Mouse (Mus musculus): ENCODE results near the gene Vav3. TPM values are rescaled to one million over a fixed set of nuclear protein-coding genes. Genes with fewer than 3 reads are reported as not detected.

Gene Vav3
- polyA plus RNA-seq, 1 experiment from 2014 or later = 16.3 TPM

DNA sequence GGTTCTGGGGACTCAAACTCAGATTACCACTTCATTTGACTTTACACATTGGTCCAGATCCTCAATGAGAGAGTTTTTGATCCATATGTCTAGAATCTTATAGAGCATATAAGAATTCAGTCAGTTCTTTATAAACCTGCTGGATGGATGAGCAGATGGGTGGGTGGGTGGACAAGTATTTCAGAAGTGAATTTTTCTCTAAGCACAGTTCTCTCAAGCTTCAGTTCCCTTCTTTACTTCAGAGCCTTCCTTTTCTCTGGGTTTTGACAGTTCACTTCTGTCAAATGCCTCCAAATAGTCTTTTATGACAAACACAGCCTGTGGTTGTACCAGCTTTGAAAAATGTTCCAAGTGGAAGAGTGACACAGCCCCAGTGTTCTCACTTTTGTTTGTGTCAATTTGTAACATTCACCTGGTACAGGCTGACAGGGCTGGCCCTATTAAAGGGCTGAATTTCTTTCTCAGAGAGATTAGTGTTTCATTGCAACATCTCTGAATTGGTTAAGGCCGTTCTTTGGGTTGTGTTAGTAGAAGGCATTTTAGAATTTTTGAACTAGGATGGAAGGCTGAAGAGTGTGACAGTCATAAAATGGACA, 159.5 kb downstream of the Vav3 start:
- no peak for ATAC-seq (ENCODE audit: insufficient number of reproducible peaks, insufficient read depth, low FRiP score, low read depth)
- Histone ChIP-seq H3K4me3 (ENCODE audit: low read depth, low read length) (no peak overlapping the region), H3K9ac (replicated peaks; ENCODE audit: low read depth, low read length) (no peak overlapping the region), H3K4me2 (replicated peaks; ENCODE audit: low read depth, low read length) (no peak overlapping the region), H3K36me3 (ENCODE audit: control insufficient read depth, insufficient read depth, low read length) (no peaks in the 10 kb centered on the region), H3K27me3 (ENCODE audit: control insufficient read depth, insufficient read depth, low read length) (no peaks in the 10 kb centered on the region), H3K4me1 (ENCODE audit: control insufficient read depth, insufficient read depth, low read length) (no peaks in the 10 kb centered on the region), H3K27ac (ENCODE audit: low read length) (no peak overlapping the region), H3K9me3 (ENCODE audit: control insufficient read depth, low read depth, low read length) (no peaks in the 10 kb centered on the region)
- WGBS = 85% methylated on average over 1 of the region's 1 CpGs

DNA sequence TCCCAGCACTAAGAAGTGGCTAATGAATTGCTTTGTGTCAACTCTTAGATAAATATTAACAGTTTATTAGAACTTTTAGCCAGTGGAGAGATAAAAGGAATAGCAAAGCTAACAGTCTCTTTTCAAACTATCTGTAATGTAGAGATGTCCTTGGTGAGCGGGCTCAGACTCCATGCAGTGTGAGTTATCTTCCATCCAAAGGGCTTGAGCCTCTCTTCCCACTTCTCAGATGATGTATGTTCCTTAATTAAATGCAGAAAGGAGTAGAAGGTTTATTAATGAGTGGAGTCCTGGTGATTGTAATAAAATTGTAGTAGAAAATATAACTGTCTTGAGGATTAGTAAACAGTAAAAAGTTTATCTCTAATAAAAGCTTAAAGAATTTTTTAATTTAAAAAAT, 169.3 kb downstream of the Vav3 start:
- Histone ChIP-seq H3K27ac (ENCODE audit: low read length) (no peak overlapping the region), H3K9ac (replicated peaks; ENCODE audit: low read depth, low read length) (no peak overlapping the region), H3K4me3 (ENCODE audit: low read depth, low read length) (no peak overlapping the region), H3K27me3 (ENCODE audit: control insufficient read depth, insufficient read depth, low read length) (no peaks in the 10 kb centered on the region), H3K9me3 (ENCODE audit: control insufficient read depth, low read depth, low read length) (no peaks in the 10 kb centered on the region), H3K4me2 (replicated peaks; ENCODE audit: low read depth, low read length) (no peak overlapping the region), H3K36me3 (ENCODE audit: control insufficient read depth, insufficient read depth, low read length) (no peaks in the 10 kb centered on the region), H3K4me1 (ENCODE audit: control insufficient read depth, insufficient read depth, low read length) (no peaks in the 10 kb centered on the region)
- no peak for ATAC-seq (ENCODE audit: insufficient number of reproducible peaks, insufficient read depth, low FRiP score, low read depth)
- 62% methylated on average over 1 of the region's 1 CpGs for WGBS

DNA sequence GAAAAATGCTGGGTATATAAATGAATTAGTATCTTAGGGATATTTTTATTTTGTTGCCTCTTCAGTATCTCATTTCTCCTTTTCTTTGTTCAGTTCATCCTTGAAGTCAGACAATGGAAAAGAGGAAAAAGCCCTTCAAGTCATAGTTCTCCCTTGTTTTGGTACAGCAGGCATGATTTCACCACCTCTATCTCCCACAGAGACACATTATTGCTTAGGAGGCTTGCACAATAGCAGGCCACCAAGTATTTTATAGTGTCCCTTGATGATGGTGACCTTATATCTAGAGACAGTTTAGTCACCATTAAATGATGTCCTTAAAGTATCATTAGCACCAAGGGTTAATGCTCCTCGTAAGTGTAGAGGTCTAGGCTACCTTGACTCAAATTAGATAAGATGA, 171.4 kb downstream of the Vav3 start:
- ATAC-seq (ENCODE audit: insufficient number of reproducible peaks, insufficient read depth, low FRiP score, low read depth) = no peak

DNA sequence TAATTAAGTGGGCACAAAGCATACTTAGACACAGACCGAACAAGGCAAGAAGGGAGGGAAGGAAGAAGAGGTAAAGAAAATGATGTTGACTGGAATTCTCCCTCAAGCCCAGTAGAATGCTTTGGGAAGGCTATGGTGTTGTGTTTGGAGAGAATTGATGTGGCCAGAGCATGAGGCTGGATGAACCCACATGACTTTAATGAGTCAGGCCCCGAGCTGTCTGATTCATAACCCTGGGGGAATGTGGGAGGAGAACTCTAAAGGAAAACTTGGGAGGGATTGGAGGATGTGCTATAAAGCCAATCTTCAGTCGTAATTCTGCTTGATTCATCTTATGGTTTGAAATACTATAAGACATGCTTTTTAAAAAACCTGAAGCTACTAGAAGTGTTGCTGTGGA, 175.0 kb downstream of the Vav3 start:
- H3K9me3 ChIP-seq (ENCODE audit: control insufficient read depth, low read depth, low read length) = no peaks in the 10 kb centered on the region
- H3K36me3 ChIP-seq (ENCODE audit: control insufficient read depth, insufficient read depth, low read length) = no peaks in the 10 kb centered on the region
- no peaks in the 10 kb centered on the region for H3K4me1 ChIP-seq (ENCODE audit: control insufficient read depth, insufficient read depth, low read length)
- 76% methylated on average over 3 of the region's 3 CpGs for WGBS
- ATAC-seq (ENCODE audit: insufficient number of reproducible peaks, insufficient read depth, low FRiP score, low read depth) = no peak
- no peak overlapping the region for H3K4me3 ChIP-seq (ENCODE audit: low read depth, low read length)
- H3K27me3 ChIP-seq (ENCODE audit: control insufficient read depth, insufficient read depth, low read length) = no peaks in the 10 kb centered on the region
- no peak overlapping the region for H3K27ac ChIP-seq (ENCODE audit: low read length)
- H3K9ac ChIP-seq (replicated peaks; ENCODE audit: low read depth, low read length) = no peak overlapping the region
- no peak overlapping the region for H3K4me2 ChIP-seq (replicated peaks; ENCODE audit: low read depth, low read length)

More for the DNA sequence above, 171.4 kb downstream of the Vav3 start:
- H3K4me2 ChIP-seq (replicated peaks; ENCODE audit: low read depth, low read length) = no peak overlapping the region
- H3K36me3 ChIP-seq (ENCODE audit: control insufficient read depth, insufficient read depth, low read length) = no peaks in the 10 kb centered on the region
- no peak overlapping the region for H3K9ac ChIP-seq (replicated peaks; ENCODE audit: low read depth, low read length)
- H3K4me3 ChIP-seq (ENCODE audit: low read depth, low read length) = no peak overlapping the region
- no peaks in the 10 kb centered on the region for H3K4me1 ChIP-seq (ENCODE audit: control insufficient read depth, insufficient read depth, low read length)
- no peaks in the 10 kb centered on the region for H3K27me3 ChIP-seq (ENCODE audit: control insufficient read depth, insufficient read depth, low read length)
- H3K27ac ChIP-seq (ENCODE audit: low read length) = no peak overlapping the region
- 93% methylated on average over 1 of the region's 1 CpGs for WGBS
- H3K9me3 ChIP-seq (ENCODE audit: control insufficient read depth, low read depth, low read length) = no peaks in the 10 kb centered on the region

DNA sequence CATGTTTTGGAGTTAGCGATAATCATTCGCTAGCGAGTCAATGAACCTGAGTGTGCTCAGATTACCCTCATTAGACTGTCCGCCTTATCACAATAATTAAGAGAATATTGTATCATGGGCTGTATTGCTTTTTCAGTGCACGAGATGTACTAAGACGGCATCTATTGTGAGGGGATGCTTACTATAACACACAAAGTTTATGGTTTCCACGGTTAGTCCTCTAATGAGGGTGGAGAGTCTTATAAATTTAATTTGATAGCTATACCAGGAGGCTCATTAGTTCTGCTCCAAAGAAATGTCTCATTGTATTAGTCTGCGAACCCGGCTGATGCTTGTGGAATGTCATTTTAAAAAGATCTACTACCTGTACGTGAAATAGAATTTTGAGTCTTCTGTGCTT, 175.9 kb downstream of the Vav3 start:
- no peaks in the 10 kb centered on the region for H3K27me3 ChIP-seq (ENCODE audit: control insufficient read depth, insufficient read depth, low read length)
- WGBS = 90% methylated on average over 10 of the region's 10 CpGs
- no peak overlapping the region for H3K4me3 ChIP-seq (ENCODE audit: low read depth, low read length)
- H3K9me3 ChIP-seq (ENCODE audit: control insufficient read depth, low read depth, low read length) = no peaks in the 10 kb centered on the region
- H3K27ac ChIP-seq (ENCODE audit: low read length) = no peak overlapping the region
- no peaks in the 10 kb centered on the region for H3K36me3 ChIP-seq (ENCODE audit: control insufficient read depth, insufficient read depth, low read length)
- H3K9ac ChIP-seq (replicated peaks; ENCODE audit: low read depth, low read length) = no peak overlapping the region
- no peak for ATAC-seq (ENCODE audit: insufficient number of reproducible peaks, insufficient read depth, low FRiP score, low read depth)
- H3K4me1 ChIP-seq (ENCODE audit: control insufficient read depth, insufficient read depth, low read length) = no peaks in the 10 kb centered on the region
- no peak overlapping the region for H3K4me2 ChIP-seq (replicated peaks; ENCODE audit: low read depth, low read length)

DNA sequence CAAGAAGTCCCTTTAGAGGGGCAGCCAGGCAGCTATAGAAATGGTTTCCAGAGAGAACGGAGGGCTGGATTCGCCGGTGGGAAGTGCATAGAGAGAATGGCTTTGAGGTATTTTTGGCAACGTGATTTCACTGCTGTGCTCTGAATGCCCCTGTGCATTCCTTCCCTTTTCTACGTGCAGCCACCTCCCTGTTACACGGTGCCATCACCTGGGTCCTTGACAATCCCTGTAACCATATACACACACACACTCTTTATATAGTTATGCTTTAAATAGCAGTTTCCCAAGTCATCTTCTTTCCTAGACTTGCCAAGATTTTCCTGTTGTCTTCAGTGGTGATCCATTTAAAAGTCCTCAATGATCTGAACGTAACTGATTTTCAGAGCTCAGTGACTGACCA, 181.7 kb downstream of the Vav3 start:
- H3K4me2 ChIP-seq (replicated peaks; ENCODE audit: low read depth, low read length) = no peak overlapping the region
- ATAC-seq (ENCODE audit: insufficient number of reproducible peaks, insufficient read depth, low FRiP score, low read depth) = no peak
- no peaks in the 10 kb centered on the region for H3K4me1 ChIP-seq (ENCODE audit: control insufficient read depth, insufficient read depth, low read length)
- H3K9ac ChIP-seq (replicated peaks; ENCODE audit: low read depth, low read length) = no peak overlapping the region
- H3K9me3 ChIP-seq (ENCODE audit: control insufficient read depth, low read depth, low read length) = no peaks in the 10 kb centered on the region
- no peaks in the 10 kb centered on the region for H3K27me3 ChIP-seq (ENCODE audit: control insufficient read depth, insufficient read depth, low read length)
- H3K4me3 ChIP-seq (ENCODE audit: low read depth, low read length) = no peak overlapping the region
- no peaks in the 10 kb centered on the region for H3K36me3 ChIP-seq (ENCODE audit: control insufficient read depth, insufficient read depth, low read length)
- WGBS = 80% methylated on average over 7 of the region's 7 CpGs
- H3K27ac ChIP-seq (ENCODE audit: low read length) = no peak overlapping the region

DNA sequence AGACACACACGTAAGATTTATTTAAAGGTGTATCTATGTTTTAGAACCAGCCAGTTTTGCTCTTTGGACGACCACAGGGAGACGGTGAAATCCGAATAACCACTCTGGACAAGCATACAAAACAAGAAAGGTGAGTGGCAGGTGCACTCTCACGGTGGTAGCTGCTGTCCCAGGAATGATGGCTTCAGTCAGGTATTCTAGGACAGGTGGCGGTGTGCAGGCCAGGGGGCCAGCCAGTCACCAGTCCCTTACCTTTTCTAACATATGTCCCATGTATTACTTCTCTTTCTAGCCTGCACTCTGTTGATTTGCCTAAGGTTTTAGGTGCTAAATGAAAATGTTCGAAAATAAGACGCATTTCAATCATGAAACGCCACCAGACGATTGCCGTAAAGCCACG, 185.4 kb downstream of the Vav3 start:
- Histone ChIP-seq H3K4me2 (replicated peaks; ENCODE audit: low read depth, low read length) (no peak overlapping the region), H3K27me3 (ENCODE audit: control insufficient read depth, insufficient read depth, low read length) (no peaks in the 10 kb centered on the region), H3K4me1 (ENCODE audit: control insufficient read depth, insufficient read depth, low read length) (no peaks in the 10 kb centered on the region), H3K4me3 (ENCODE audit: low read depth, low read length) (no peak overlapping the region), H3K9ac (replicated peaks; ENCODE audit: low read depth, low read length) (no peak overlapping the region), H3K9me3 (ENCODE audit: control insufficient read depth, low read depth, low read length) (no peaks in the 10 kb centered on the region), H3K36me3 (ENCODE audit: control insufficient read depth, insufficient read depth, low read length) (no peaks in the 10 kb centered on the region), H3K27ac (ENCODE audit: low read length) (no peak overlapping the region)
- 90% methylated on average over 12 of the region's 12 CpGs for WGBS
- ATAC-seq (ENCODE audit: insufficient number of reproducible peaks, insufficient read depth, low FRiP score, low read depth) = no peak

DNA sequence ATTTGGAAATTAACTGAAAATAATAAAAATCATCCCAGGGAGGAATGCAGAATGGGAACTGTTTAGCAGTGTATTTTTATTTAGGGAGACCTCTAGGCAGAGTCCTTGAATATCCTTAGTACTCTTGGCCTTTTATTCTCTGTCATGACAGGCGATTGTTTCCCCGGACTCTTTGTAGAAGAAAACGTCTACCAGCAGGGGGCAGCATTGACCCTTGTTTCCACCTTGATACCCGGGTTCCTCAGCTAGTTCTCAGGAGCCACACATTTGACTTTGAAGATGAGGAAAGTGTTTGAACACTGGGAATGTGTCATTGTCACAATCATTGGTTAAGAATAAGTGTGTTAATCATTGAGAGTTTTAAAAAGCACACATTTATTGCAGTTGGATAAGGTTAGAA, 185.8 kb downstream of the Vav3 start:
- Histone ChIP-seq H3K9ac (replicated peaks; ENCODE audit: low read depth, low read length) (no peak overlapping the region), H3K4me1 (ENCODE audit: control insufficient read depth, insufficient read depth, low read length) (no peaks in the 10 kb centered on the region), H3K27ac (ENCODE audit: low read length) (no peak overlapping the region), H3K4me3 (ENCODE audit: low read depth, low read length) (no peak overlapping the region), H3K27me3 (ENCODE audit: control insufficient read depth, insufficient read depth, low read length) (no peaks in the 10 kb centered on the region), H3K9me3 (ENCODE audit: control insufficient read depth, low read depth, low read length) (no peaks in the 10 kb centered on the region), H3K4me2 (replicated peaks; ENCODE audit: low read depth, low read length) (no peak overlapping the region), H3K36me3 (ENCODE audit: control insufficient read depth, insufficient read depth, low read length) (no peaks in the 10 kb centered on the region)
- peak; percentile 58; the same call in 1 of the 2 replicates for ATAC-seq (ENCODE audit: insufficient number of reproducible peaks, insufficient read depth, low FRiP score, low read depth)
- WGBS = 9% methylated on average over 4 of the region's 4 CpGs

DNA sequence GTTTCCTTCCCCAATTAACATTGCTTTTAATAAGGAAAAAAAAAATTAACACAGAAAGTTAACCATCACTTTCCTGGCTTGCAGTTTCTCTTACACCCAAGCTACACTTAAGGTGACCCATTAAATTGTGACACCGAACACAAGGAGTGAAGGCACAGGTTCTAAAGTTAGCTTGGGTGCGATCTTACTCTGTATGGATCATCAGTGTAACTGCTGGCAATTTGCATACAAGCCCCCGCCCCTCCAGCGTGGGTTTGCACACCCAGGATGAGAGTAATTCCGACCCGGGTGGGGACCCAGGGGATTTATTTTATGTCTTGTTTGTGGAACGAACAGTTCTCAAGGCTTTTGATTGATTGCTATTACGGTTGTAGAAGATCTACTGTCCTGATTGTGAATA, 186.2 kb downstream of the Vav3 start:
- WGBS = 57% methylated on average over 8 of the region's 8 CpGs
- Histone ChIP-seq H3K4me1 (ENCODE audit: control insufficient read depth, insufficient read depth, low read length) (no peaks in the 10 kb centered on the region), H3K36me3 (ENCODE audit: control insufficient read depth, insufficient read depth, low read length) (no peaks in the 10 kb centered on the region), H3K27ac (ENCODE audit: low read length) (no peak overlapping the region), H3K27me3 (ENCODE audit: control insufficient read depth, insufficient read depth, low read length) (no peaks in the 10 kb centered on the region), H3K9me3 (ENCODE audit: control insufficient read depth, low read depth, low read length) (no peaks in the 10 kb centered on the region), H3K9ac (replicated peaks; ENCODE audit: low read depth, low read length) (no peak overlapping the region), H3K4me2 (replicated peaks; ENCODE audit: low read depth, low read length) (no peak overlapping the region), H3K4me3 (ENCODE audit: low read depth, low read length) (no peak overlapping the region)
- ATAC-seq (ENCODE audit: insufficient number of reproducible peaks, insufficient read depth, low FRiP score, low read depth) = no peak

Data from stomach, embryonic 14.5 days (tissue).